Mouse (Mus musculus): ENCODE results near the gene Olfr1252.

The Olfr1252 gene

DNA sequence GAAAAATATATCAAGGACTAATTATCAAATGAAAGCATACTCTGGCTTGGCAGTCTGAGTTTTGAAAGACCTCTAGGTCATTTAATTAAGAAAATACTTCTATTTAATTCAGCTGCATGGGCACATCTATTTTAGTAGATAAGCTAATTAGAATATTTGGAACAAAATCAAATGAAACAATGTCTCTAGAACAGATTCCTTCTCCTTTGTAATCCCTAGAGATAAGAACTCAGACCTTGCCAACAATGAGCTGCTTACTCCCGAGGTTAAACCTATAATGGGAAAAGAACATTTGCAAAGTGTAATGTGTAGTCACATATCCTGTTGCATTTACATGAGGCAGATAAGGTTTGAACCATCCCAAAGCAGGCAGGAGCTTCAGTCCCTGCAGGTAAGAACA is at the start of gene Olfr1252:
Gene Olfr1252 (minus strand): TSS at position 101 of the 400 bp plus-strand sequence.
- no peak for DNase-seq (ENCODE audit: low spot score in 2 of 2)

DNA sequence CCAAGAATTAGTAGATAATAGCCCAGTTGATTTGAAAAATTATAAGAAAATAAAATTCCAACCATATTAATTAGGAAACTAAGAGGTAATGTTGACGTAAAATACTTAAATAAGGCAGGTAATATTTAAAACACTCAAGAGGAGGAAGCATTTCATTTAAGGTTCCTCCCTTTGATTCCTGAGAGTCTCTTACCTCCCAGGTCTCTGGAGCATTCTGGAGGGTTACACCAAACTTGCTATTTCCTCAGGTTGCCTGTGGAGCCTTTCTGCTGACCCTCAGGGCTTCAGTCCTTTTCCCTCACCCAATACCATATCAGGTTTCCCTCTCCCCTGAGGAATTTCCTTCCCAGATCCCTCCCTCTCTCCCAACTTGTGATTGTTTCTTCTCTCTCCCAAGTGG is 32.2 kb upstream of the Olfr1252 start, which contains the start of gene Olfr1253:
Gene Olfr1253 (minus strand): TSS at position 101 of the 400 bp plus-strand sequence.
- no peak for DNase-seq (ENCODE audit: low spot score in 2 of 2)

DNA sequence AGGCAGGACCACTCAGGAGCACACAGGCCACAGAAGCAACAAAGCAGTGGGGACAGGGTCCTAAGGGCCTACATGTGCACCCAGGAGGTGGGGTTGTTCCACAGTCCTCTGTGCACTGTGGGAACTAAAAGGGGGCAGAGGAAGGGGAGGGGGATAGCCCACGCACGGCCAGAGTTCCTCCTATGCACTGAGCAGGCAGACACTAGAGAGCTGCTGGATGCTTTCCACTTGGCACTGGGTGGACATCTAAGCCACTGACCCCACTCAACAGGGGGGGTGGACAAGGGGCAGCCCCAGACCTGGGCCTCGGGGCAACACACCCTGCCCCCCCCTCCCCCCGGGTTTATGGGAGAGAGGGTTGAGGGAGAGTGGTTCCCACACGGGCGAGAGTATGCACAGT is 32.8 kb downstream of the Olfr1252 start:
- DNase-seq (ENCODE audit: low spot score in 2 of 2): no peak

GRCm38 (mm10) chr2:89671836-89672235 is 53.0 kb downstream of the Olfr1252 start, which contains the start of gene Olfr1251:
Gene Olfr1251 (minus strand): TSS chr2:89671936.
- no peak for DNase-seq (ENCODE audit: low spot score in 2 of 2)

Data from urinary bladder, postnatal 36 days (tissue).